Mouse (Mus musculus): Measurements from ENCODE around the gene 1110032F04Rik.
"Not testable (repeated sequence)": the region's sequence is repeated elsewhere in the genome, so short reads cannot be mapped to it uniquely, and the experiment has no call there.

1110032F04Rik gene

DNA sequence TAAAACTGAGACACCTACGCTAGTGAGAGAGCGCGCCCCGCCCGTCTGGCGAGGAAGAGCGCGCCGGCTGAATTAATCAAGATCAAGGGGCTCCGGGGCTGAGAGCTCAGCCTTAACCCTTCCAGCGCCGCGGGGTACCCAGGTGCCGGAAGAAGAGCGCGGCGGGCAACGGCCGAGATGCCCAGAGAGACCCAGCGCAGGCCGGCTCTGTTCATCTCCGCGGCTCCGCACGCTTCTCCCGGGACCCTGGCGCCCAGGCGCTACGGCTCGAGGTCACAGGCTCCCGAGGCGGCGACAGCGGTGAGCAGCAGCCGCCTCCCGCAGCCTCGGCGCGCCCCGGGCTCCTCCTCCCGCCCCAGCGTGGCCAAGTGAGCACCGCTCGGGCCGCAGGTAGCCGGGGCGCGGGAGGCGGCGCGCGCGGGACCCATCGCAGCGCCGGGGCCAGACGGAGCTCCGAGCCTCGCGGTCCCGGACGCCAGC is at the start of gene 1110032F04Rik:
TSS of gene 1110032F04Rik (plus strand) at position 376 of the 480 bp plus-strand sequence.
- DNase-seq: peak; percentile 78

DNA sequence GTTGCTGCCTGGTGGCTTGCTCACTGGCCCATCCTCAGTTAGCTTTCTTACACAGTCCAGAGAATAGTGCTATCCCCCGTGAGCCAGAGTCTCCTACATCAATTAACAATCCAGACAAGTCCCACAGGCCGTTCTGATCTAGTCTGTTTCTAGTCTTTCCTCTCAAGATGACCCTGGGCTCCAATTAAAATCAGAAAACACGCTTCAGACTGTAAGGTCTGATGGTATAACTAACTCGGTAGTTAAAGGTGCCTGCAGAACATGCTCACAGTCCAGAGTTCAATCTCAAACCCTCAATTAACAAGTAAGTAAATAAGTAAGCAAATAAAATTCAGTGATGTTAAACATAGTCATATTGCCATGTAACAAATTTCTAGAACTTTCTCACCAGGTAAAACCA is 48.0 kb upstream of the 1110032F04Rik start:
- DNase-seq: no peak

DNA sequence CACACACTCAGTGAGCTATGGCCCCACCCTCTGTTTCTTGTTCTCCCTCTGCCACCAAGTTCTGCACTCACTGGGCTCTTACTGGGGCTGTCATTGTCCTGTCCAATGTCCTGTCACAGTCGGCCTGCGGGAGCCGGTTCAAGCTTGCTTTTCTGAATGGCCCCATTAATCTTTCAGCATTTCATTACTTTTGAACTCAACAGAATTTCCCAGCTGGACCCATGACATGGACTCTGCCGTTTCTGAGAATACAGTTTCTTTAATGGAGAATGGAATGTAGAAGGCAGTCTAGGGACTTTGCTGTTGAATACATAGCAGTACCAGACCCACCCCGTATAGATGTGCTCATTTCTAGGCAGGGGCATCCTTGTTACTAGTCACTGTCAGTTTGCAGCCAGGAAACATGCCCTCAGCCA is 47.5 kb upstream of the 1110032F04Rik start:
- DNase-seq: peak; percentile 15

DNA sequence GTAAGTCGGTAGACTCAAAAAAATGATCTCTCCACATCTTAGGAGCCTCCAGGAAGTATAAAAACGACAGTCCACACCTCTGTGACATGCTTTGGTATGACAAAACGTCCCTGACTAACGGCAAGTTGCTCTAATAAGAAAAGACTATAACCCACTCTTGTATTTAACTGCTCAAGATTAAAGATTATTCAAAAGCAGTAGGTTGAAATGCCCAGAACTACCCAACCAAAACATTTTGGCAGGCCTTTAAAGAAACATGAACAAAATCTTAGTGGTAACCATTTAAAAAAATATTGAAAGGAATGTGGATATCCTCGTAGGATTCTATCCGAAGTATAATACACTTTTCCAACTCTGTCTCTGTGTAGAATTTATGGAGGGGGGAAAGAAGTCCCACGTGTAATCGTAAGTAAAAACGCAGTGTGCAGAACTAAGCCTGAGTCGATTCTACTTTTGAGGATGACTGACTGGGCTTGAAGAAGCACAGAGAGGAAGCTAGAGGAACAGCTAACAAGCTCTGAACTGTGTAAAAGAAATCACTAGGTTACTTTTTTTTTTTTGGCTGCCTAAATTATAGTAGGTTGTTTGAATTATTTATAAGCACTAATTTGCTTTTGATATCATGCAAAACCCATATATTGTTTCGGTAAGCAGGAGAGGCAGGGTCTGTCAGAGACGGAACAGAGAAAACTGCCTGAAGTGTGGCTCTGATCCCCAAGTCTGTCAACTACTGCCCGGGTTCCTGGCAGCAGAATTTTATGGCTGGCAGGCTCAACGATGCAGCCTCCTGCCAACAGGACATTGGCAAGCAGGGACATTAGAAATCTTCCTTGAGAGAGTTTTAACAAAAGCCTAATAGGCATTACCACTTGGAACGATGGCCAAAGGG is 45.3 kb upstream of the 1110032F04Rik start:
- DNase-seq: no peak

DNA sequence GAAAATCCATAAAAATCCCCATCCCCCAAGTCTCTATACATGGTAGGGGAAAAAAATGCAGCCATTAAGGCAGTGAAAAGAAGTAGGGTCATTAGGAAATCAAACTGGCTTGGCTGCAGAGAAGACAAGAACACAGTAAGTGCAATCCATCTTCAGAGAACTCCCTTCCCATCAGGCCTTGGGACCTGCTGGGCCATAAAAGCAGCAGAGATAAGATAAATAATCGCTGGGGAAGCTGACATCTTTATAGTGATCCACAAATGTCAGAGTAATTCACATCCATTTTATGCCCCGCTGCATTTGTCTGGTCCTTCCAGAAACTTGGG is 44.7 kb upstream of the 1110032F04Rik start:
- DNase-seq: peak; percentile 34

DNA sequence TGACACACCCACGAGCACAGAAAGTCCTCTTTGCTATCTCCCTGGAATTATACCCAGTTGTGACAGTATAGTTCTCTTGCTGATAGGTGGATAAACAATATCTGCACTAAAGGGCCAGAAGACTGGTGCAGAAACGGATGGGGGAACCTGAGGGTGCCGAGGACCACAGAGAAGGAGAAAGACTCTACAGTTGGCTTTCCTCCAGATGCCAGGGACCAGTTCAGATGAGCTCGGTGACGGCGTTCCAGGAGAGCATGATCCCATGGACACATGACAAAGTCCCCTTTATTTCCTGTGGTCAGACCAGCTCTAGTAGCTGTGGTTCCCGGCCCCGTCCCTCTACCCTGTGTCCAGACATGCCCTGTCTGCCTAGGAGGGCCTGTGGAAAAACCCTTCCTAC is 44.2 kb upstream of the 1110032F04Rik start:
- no peak for DNase-seq

DNA sequence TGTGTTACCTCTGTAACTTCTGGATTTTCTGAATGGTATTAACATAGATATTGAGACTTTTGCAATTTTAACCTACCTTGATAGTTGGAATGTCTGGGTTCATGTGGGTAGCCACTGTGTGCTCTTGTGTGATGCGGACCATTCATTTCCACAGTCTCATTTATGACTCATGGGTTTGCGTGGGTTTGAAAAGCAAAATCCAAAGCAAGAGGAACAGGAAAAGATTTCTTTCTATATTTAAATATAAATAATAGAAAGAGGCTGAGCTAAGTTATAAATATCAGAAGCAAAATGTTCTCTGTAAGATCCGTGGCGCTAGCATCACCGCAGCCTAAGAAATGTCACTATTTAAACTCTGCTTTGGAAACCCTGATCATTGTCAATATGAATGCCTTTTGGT is 41.7 kb upstream of the 1110032F04Rik start:
- DNase-seq: no peak

DNA sequence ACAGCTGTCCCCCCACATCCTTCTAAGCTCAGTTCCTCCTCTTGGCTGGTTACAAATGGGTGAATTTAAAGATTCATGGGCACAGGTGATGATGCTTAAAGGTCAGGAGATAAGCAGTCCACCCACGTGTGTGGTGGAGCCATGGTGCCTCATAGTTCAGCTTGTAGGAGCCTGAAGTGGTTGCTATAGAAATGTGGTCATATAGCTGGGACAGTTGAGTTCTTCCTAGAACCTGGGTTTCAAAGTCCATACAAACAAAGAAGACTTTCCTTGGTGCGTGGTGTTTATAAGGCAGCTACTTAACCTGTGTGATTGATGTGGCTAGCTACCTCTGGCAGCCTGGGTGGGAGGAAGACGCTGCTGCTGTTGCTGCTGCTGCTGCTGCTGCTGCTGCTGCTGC is 39.4 kb upstream of the 1110032F04Rik start:
- DNase-seq: no peak

DNA sequence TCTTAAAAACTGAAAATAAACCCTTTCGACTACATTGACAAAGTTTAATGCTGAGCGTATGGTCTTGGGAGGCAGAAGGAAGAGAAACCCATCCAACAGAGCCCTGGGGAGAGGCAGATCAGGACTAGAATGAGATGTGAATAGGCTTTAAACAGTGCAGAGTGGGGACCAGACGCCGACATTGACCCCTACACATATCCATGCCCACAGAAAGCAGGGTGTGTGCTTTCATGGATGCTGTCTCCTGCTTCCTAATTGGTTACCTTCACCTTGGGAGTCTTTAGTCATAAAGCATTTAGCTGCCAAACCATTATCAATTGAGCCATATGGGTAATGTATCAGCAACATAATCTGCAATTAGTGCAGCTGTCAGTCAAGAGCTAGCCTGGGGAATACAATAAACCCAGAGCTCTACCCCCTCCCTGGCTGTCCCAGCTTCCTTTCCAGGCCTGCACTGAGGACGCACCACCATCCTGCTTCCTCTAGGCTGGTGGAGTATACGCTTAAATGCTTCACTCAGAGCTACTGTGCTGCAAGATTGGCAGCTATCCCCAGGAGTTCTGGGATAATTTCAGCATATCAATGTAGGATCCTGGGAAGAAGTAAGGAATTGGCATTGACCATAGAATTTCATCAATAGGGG is 32.4 kb upstream of the 1110032F04Rik start:
- peak; percentile 23 for DNase-seq

DNA sequence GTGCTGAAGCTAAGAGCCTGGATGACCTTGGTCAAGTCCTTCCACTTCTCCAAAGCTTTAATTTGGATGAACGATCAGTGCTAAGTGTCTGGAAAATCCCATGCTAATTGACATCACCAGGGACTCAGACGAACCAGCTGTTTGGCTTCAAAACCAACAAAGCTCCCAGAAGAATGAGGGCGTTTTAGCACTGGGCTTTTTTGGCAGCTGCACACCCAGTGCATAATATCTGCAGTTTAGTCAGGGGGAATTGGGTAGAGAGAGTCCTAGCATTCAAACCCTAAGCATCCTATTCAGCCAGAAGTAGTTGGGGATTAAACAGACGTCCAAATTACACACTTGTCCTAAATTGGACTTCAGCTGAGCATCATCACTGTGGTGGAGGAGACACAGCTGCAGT is 29.2 kb upstream of the 1110032F04Rik start:
- peak; percentile 32 for DNase-seq

DNA sequence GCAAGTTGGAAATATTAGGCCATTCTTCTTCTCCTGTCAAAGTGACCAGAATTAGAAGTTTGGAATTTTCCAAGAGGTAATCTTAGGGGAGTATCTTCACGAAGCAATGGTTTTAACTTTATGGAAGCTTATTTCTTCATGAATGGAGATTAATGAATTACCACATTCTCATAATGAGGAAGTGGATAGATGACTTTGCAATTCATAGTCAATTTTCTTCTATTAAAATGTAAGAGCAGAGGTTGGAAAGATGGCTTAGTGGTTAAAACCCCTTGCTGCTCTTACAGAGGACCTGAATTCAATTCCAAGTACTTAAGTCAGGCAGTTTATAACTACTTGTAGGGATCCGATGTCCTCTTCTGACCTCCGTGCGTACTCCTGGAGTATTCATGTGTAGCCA is 25.4 kb upstream of the 1110032F04Rik start:
- DNase-seq: no peak

DNA sequence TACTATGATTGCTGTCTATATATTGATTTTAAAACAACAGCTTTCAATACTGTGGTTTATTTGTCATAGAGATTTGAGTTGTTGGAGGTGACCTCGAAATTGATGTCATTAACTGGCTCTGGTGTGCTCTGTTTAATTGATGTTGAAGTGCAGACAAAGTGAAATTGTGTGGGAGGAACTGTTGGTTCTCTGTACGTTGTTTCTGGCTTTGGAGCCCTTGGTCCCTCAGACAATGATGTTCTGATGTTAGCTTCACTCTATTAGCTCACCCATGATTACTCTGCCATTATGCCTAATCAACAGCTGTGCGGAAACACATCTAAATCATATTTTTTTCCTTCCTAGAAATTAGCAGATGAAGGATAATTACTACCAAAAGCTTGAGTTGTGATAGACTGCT is 21.1 kb upstream of the 1110032F04Rik start:
- DNase-seq: peak; percentile 84

DNA sequence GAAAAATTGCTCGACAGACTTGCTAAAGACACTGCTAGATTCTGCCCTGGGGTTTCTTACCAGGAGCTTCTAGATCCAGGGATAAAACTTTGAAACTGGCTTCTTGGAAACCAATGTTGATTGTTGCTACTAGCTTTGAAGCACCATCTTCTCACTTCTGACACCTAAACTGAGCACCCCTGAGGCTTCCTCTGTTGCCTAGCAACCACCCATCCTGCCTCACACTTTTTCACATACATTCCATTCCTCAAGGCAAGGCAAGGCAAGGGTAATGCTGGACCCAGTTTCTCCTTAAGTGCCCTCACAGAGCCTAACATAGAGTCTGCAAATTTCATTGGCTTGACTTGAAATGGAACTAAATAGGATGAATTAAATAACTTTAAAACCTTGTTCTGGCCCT is 17.0 kb upstream of the 1110032F04Rik start:
- DNase-seq: no peak

DNA sequence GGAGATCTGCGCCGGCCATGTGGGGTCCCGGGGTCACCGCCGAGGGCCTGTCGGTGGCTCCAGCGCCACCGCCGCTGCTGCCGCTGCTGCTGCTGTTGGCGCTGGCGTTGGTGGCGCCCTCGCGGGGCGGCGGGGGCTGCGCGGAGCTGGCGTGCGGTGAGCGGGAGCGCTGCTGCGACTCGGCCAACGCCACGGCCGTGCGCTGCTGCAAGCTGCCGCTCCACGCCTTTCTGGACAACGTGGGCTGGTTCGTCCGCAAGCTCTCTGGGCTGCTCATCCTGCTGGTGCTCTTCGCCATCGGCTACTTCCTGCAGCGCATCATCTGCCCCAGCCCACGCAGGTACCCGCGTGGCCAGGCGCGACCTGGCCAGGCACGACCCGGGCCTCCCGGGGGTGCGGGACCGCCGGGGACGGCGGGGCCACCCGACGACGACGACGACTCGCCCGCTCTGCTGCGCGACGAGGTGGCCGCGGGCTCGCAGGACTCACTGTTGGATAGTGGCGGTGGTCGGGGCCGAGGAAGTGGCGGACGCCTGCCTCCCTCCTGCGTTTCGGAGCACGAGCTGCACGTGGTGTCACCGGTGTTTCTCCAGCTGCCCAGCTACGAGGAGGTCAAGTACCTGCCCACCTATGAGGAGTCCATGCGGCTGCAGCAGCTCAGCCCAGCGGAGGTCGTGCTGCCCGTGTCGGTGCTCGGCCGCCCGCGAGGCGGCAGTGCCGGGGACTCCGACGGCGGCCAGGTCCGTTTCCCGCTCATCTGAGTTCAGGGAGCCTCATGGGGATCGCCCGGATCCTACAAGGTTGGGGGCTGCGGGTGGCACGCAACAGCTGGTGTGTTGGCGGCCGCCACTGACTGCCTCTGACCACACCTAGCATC is 543 bp downstream of the 1110032F04Rik start:
- peak; percentile 76 for DNase-seq

DNA sequence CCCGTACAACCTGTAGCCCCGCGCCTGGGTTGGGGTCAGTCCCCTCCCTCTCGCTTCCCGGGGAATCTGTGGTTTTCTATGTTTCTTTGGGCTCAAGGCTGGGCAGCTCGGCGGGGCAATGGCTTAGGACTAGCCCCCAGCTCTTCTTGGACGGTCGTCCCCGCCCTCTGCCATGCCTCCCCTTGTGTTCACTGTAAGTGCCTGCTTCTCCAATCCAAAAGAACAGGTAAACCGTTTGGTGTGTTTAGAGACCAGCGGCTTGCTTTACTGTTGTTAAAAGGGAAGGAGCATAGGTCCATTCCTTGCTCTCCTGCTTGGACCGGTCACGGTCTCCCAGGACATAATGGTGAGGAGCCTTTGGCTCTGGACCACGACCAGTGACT is 1.2 kb downstream of the 1110032F04Rik start:
- no peak for DNase-seq

DNA sequence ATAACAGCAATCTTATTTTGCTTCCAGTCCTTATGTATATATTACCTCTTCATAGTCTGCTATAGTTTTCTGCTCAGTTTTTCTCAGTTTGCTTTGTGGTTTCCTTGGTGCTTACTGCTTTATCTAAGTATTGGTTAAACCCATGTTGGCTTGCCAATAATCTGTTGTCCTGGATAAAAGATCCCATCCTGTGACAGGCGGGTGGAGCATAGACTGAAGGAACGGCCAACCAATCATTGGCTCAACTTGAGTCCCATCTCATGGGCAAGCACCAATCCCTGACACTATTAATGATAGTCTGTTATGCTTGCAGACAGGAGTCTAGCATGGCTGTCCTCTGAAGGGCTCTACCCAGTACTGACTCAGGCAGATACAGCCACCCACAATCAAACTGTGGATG is 4.7 kb downstream of the 1110032F04Rik start:
- DNase-seq: no peak

DNA sequence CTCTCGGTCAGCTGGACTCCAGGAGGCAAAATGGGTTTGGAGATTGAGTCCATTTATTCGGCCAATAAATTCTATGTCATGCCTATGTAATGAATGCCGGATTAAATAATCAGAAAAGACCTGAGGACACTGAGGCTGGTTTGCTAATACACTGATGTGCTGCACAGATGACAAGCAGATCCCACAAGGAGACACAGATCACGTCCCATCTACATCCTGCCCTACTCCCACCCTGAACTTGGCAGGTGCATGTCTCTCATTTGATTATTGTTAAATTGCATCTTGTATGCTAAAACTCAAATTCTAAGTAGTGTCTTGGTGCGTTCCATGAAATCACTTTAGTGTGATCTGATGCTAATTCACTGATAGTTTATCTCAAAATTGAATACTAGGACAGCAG is 17.5 kb downstream of the 1110032F04Rik start:
- no peak for DNase-seq

DNA sequence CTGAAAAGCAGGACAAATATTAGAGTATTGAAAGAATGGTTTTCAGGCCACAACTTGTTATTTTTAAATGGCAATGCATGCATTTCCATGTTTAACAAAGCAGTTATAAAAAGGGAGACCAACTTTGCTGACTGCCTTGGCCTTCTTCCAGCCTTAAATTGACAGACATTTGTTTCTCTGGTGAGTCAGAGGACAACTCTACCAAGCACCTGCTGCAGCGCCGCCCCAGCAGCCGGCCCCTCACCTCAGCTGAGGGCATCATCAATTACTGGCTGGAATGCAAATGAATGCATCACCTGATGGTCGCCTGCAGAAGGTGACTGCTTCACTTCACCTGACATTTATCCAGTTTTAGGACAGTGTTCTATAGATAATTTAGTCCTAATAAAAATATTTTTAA is 26.0 kb downstream of the 1110032F04Rik start:
- no peak for DNase-seq

DNA sequence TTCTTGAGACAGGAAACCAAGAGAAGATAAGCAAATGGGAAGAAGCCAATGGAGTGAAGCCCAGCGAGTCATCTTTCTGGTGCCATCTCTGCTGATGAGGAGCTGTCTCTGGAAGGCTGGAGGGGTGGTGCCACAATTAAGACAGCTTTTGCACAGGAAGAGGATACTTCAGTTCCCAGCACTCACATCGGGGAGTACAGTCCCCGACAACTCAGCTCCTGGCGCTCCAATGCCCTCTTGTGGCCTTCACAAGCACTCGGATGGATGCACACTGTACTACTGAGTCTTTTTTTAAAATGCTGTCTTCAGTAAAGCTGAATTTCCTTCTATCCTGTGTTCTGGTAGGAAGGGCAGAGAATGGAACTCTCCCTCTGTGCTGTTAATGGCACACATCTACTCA is 27.8 kb downstream of the 1110032F04Rik start:
- DNase-seq: no peak

DNA sequence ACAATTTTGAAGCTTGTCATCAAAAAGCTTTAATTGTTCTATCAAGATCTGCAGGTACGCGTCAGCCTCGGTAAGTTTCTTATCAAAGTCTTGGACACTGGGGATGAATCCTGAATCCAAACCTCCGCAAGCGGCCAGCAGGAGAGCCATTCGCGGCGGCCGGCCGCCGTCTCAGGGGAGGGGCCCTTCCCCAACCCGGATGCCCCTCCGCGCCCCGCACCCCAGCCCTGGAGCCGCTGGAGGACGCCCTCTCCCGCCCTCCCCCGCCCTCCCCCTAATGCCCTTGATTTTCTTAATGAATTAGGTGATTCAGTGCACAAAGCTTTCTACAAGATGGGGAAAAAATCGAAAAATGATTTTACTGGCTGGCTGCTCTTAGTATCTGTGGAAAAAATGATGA is 33.2 kb downstream of the 1110032F04Rik start:
- not testable (repeated sequence) for DNase-seq

DNA sequence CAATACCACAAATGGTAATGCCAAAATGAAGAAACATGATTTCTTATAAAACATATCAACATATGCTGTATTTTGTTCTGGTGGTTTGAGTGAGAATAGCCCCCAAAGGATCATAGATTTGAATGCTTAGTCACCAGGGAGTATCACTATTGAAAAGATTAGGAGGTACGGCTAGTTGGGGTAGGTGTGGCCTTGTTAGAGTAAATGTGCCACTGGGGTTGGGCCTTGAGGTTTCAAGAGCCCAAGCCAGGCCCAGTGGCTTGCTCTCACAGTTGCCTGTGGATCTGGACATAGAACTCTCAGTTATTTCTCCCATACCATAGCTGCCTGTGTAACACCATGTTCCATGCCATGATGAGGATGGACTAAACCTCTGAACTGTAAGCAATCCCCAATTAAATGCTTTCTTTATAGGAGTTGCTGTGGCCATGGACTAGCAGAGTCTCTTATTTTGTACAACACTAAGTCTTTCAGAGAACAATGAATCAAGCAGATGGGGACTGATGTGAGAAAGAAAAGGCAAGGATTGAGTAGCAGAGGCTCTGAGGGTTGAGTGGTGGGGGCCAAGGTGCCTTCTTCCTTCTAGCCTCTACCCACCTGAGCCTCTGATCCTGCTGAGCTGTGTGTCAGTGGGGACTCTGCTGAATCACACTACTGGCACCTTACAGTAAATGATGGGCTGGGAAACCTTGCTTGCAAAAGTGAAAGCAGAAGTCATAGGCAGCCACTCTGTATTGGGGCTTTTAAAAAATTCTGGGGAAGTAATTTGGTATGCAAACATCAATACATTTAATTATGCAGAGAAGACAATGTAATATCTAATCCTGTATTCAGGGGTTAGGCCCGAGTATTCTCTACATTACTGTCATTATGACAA is 35.8 kb downstream of the 1110032F04Rik start:
- DNase-seq: no peak

DNA sequence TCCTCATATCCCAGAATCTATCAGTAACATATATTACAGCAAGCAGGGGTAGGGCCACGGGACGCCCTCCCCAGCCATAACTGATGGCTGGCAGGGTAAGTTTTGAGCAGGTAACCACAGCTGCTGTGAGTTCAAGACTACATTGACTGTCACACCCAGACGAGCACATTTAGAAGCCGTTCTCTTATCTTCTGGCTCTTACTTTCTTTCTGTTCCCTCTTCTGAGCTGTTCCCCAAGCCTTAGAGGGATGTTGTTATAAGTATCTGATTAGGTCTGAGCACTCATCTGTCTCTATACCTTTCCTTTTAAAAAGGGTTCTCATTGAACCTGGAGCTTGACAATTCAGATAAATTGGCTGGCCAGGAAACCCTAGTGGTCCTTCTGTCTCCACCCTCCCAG is 38.1 kb downstream of the 1110032F04Rik start:
- no peak for DNase-seq

All from retina, postnatal 1 day (tissue).